Mouse (Mus musculus) myocyte (in vitro differentiated cells): ENCODE results near the gene D7Ertd443e. TPM values are rescaled to one million over a fixed set of nuclear protein-coding genes. Genes with fewer than 3 reads are reported as not detected.

Source experiments
- H3K27me3 ChIP-seq: one replicate; pipeline ENCODE4 v1.6.1; 2011; ENCODE audit not compliant: control insufficient read depth, insufficient read depth, insufficient read length
- H3K36me3 ChIP-seq: one replicate; pipeline ENCODE4 v1.6.1; 2011; ENCODE audit not compliant: control insufficient read depth, insufficient read depth
- H3K4me2 ChIP-seq: one replicate; pipeline ENCODE4 v1.6.1; 2011; ENCODE audit warnings: low read depth, control low read depth
- H3K4me3 ChIP-seq: one replicate; pipeline ENCODE4 v1.5.1; 2011; ENCODE audit warnings: mild to moderate bottlenecking, control low read depth, moderate library complexity
- H3K79me2 ChIP-seq: one replicate; pipeline ENCODE4 v1.6.1; 2011; ENCODE audit not compliant: control insufficient read depth, insufficient read depth
- H3ac ChIP-seq: one replicate; pipeline ENCODE4 v1.6.1; 2011; ENCODE audit not compliant: control insufficient read depth, insufficient read length
- CEBPB ChIP-seq: IDR thresholded peaks from 2 replicates; pipeline ENCODE4 v1.6.1; 2011; ENCODE audit warnings: mild to moderate bottlenecking, moderate library complexity; ENCODE audit not compliant: poor library complexity, insufficient read depth, severe bottlenecking
- E2F4 ChIP-seq: IDR thresholded peaks from one replicate; pipeline ENCODE4 v1.6.1; 2011; ENCODE audit warnings: mild to moderate bottlenecking, control low read depth, moderate library complexity; ENCODE audit not compliant: insufficient read depth
- MAX ChIP-seq: IDR thresholded peaks from one replicate; pipeline ENCODE4 v1.6.1; 2011; ENCODE audit warnings: low read depth, mild to moderate bottlenecking, control low read depth
- MYOD1 ChIP-seq, 3 experiments: IDR thresholded peaks; one replicate each; pipeline ENCODE4 v1.6.1; 2011; ENCODE audit warnings: control low read depth in 2 of 3, low read depth in 2 of 3, mild to moderate bottlenecking in 2 of 3, moderate library complexity in 1 of 3; ENCODE audit not compliant: insufficient read length in 2 of 3, control insufficient read depth in 1 of 3
- MYOG ChIP-seq, 3 experiments: IDR thresholded peaks; one replicate each; pipeline ENCODE4 v1.6.1; 2011; ENCODE audit warnings: control low read depth in 2 of 3, low read depth in 2 of 3, mild to moderate bottlenecking in 2 of 3; ENCODE audit not compliant: insufficient read length in 2 of 3, control insufficient read depth in 1 of 3, insufficient read depth in 1 of 3
- POLR2A ChIP-seq: IDR thresholded peaks from one replicate; pipeline ENCODE4 v1.6.1; 2011; ENCODE audit warnings: low read depth, mild to moderate bottlenecking, control low read depth, moderate library complexity; ENCODE audit not compliant: insufficient read length
- POLR2AphosphoS2 ChIP-seq: IDR thresholded peaks from one replicate; pipeline ENCODE4 v1.6.1; 2011; ENCODE audit warnings: low read depth, control low read depth; ENCODE audit not compliant: insufficient read length
- REST ChIP-seq: IDR thresholded peaks from one replicate; pipeline ENCODE4 v1.6.1; 2011; ENCODE audit warnings: mild to moderate bottlenecking, control low read depth, moderate library complexity; ENCODE audit not compliant: insufficient read depth, insufficient read length
- SRF ChIP-seq: IDR thresholded peaks from one replicate; pipeline ENCODE4 v1.6.1; 2011; ENCODE audit warnings: low read depth; ENCODE audit not compliant: control insufficient read depth, insufficient read length
- TCF12 ChIP-seq: IDR thresholded peaks from one replicate; pipeline ENCODE4 v1.6.1; 2011; ENCODE audit warnings: mild to moderate bottlenecking, control low read depth; ENCODE audit not compliant: poor library complexity, insufficient read depth, severe bottlenecking
- TCF3 ChIP-seq: IDR thresholded peaks from one replicate; pipeline ENCODE4 v1.6.1; 2011; ENCODE audit warnings: low read depth, control low read depth; ENCODE audit not compliant: insufficient read length
- USF1 ChIP-seq: IDR thresholded peaks from one replicate; pipeline ENCODE4 v1.6.1; 2011; ENCODE audit warnings: low read depth, mild to moderate bottlenecking, control low read depth, moderate library complexity
- polyA plus RNA-seq: library from polyadenylated mRNA; unstranded; fragments of >200 nt; fragmentation: generic; extraction: Trizol; gene quantifications from one replicate; pipeline ENCODE4 v1.2.1, GENCODE M21; 2012; ENCODE audit warnings: missing spikeins

Gene D7Ertd443e
- polyA plus RNA-seq, 1 experiment: 0.06 TPM

DNA sequence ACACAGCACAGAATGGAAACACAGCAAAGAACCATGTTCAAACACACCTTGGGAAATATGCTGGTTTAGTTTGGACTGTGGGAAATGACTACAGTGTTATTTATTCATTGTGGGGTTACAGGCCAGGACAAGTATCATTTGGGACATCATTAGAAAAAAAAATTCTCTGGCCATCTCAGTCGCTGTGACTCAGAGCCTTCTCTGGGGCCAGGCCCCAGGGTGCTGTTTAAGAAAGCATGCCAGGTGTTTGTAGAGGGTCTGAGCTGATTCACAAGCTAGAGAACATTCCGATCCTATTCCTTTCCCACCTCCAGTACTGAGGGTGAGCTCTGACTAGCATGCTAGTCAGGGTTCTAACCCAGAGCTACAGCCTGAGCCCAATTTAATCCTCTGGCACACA is 148.1 kb downstream of the D7Ertd443e start:
- Histone ChIP-seq H3ac (no peak overlapping the region), H3K4me2 (no peak overlapping the region), H3K79me2 (no peaks in the 10 kb centered on the region), H3K4me3 (no peak overlapping the region), H3K27me3 (no peaks in the 10 kb centered on the region), H3K36me3 (no peaks in the 10 kb centered on the region)
- no peak for TF ChIP-seq TCF12
- TF ChIP-seq E2F4: no peak
- TF ChIP-seq USF1: no peak
- TF ChIP-seq MYOG (IDR thresholded peaks at IDR 0.05; ENCODE audit: control insufficient read depth in 1 of 3, insufficient read depth in 1 of 3, insufficient read length in 2 of 3, low read depth in 2 of 3): no peak
- TF ChIP-seq CEBPB: no peak
- TF ChIP-seq POLR2AphosphoS2: no peak
- no peak for TF ChIP-seq MAX
- TF ChIP-seq MYOD1 (IDR thresholded peaks at IDR 0.05; ENCODE audit: control insufficient read depth in 1 of 3, insufficient read length in 2 of 3, low read depth in 2 of 3): no peak
- TF ChIP-seq TCF3: no peak
- no peak for TF ChIP-seq REST
- no peak for TF ChIP-seq SRF
- TF ChIP-seq POLR2A: no peak

DNA sequence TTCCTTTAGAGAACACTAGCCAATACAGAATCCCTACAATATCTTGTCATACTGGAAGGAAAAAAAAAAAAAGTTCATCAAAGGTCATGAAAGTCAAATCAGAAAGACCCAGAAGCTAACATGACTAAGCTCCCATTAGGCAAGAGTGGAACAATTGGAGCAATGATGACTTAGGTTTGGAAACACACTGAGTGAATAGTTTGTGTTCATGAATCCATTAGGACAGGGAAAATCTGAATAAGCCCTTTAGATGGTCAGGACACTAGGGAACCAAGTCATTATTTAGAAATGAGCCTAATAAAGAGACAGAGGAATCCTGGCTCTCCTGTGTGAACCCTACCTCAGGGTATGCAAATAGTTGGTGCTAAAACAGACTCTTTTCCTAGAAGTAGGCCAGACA is 148.7 kb downstream of the D7Ertd443e start:
- H3K36me3 ChIP-seq: no peaks in the 10 kb centered on the region
- no peaks in the 10 kb centered on the region for H3K79me2 ChIP-seq
- H3K27me3 ChIP-seq: no peaks in the 10 kb centered on the region
- no peak overlapping the region for H3K4me3 ChIP-seq
- no peak overlapping the region for H3ac ChIP-seq
- no peak for TF ChIP-seq POLR2AphosphoS2
- TF ChIP-seq MAX: no peak
- TF ChIP-seq CEBPB: no peak
- no peak for TF ChIP-seq SRF
- no peak for TF ChIP-seq USF1
- no peak for TF ChIP-seq MYOD1 (IDR thresholded peaks at IDR 0.05; ENCODE audit: control insufficient read depth in 1 of 3, insufficient read length in 2 of 3, low read depth in 2 of 3)
- TF ChIP-seq POLR2A: no peak
- TF ChIP-seq MYOG (IDR thresholded peaks at IDR 0.05; ENCODE audit: control insufficient read depth in 1 of 3, insufficient read depth in 1 of 3, insufficient read length in 2 of 3, low read depth in 2 of 3): no peak
- no peak for TF ChIP-seq E2F4
- no peak for TF ChIP-seq TCF12
- no peak for TF ChIP-seq REST
- no peak for TF ChIP-seq TCF3
- no peak overlapping the region for H3K4me2 ChIP-seq

DNA sequence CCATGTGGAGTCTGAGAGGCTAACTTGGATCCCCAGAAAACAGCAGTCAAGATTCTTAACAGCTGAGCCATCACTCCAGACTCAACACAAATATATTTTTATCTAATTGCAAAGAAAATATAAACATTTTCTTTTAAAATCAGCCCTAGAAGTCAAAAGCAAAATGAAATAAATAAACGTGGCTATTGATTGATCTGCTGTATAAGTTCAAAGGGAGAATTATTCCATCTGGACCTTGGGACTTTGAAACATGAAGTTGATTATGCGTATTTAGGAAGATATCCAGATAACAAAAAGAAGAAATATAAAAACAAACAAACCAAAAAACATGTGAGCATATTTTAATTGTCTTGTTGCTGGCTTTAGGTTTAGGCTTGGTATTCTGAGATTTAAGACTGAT is 149.9 kb downstream of the D7Ertd443e start:
- TF ChIP-seq E2F4: no peak
- TF ChIP-seq POLR2A: no peak
- TF ChIP-seq TCF3: no peak
- TF ChIP-seq REST: no peak
- no peak for TF ChIP-seq MAX
- no peak for TF ChIP-seq CEBPB
- TF ChIP-seq TCF12: no peak
- TF ChIP-seq SRF: no peak
- no peak for TF ChIP-seq MYOG (IDR thresholded peaks at IDR 0.05; ENCODE audit: control insufficient read depth in 1 of 3, insufficient read depth in 1 of 3, insufficient read length in 2 of 3, low read depth in 2 of 3)
- TF ChIP-seq POLR2AphosphoS2: no peak
- no peak for TF ChIP-seq MYOD1 (IDR thresholded peaks at IDR 0.05; ENCODE audit: control insufficient read depth in 1 of 3, insufficient read length in 2 of 3, low read depth in 2 of 3)
- TF ChIP-seq USF1: no peak
- Histone ChIP-seq H3K79me2 (no peaks in the 10 kb centered on the region), H3K36me3 (no peaks in the 10 kb centered on the region), H3ac (no peak overlapping the region), H3K4me3 (no peak overlapping the region), H3K4me2 (no peak overlapping the region), H3K27me3 (no peaks in the 10 kb centered on the region)

DNA sequence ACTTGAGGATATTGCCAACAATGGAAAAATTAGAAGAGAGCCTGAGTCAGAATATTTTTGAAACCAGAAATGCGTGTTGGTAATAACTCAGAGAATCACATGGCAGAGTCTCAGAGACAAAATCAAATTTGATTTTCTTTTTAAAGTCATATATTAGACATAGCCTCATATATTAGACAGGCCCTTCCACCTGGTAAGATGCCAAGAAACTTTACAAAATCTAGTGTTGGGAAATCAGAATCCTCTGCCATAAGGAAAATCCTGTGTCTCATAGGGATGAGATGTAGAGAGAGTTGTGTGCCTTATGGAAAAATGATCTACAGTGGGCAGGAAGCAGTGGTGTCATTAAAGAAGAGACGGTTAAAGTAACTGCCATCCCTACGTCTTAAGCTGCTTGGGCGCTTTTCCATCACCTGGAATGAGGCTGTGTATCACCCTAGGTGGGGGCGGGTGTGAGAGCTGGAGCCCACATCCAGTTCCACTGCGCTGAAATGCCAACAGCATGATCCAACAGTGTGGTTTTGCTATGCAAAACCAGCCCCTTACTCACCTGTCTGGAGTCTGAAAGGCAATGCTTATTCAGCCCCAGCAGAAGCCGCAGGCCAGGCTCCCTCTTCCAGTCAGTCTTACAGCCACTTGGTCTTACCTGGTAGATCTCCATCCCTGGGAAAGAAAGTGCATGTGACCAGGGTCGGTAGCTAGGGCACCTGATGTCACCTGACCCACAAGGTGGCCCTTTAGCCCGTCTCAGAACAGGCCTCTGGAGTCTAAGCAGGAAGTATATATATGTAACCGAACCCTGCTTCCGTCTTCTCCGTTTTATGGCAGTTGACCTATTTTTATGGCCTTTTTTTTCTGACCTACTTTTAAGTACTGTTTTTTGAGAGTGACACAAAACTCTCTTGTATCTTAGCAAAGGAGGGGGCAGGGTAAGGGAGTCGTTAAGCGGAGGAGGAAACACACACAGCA is 153.8 kb downstream of the D7Ertd443e start, which contains the start of gene Adam12:
Gene Adam12 (minus strand): TSS at position 769 of the 969 bp plus-strand sequence.
- Histone ChIP-seq H3K4me3 (no peak within 1 kb of the TSS), H3K79me2 (no peaks in the 10 kb centered on the region), H3K27me3 (no peaks in the 10 kb centered on the region), H3K36me3 (no peaks in the 10 kb centered on the region), H3ac (no peak within 1 kb of the TSS), H3K4me2 (no peak within 1 kb of the TSS)
- TF ChIP-seq SRF (no peak), MYOG (IDR thresholded peaks at IDR 0.05; ENCODE audit: control insufficient read depth in 1 of 3, insufficient read depth in 1 of 3, insufficient read length in 2 of 3, low read depth in 2 of 3) (no peak), POLR2AphosphoS2 (no peak), TCF3 (no peak)
